Mouse (Mus musculus): ENCODE measurements around the gene 1700001C02Rik. TPM values are rescaled to one million over a fixed set of nuclear protein-coding genes. Genes with fewer than 3 reads are reported as not detected.

Gene 1700001C02Rik
- 0.66 and 1.4 TPM in 2 replicates for polyA plus RNA-seq (2015; fragmentation: Nextera tagmentation; extraction: Ambion mirVana)

DNA sequence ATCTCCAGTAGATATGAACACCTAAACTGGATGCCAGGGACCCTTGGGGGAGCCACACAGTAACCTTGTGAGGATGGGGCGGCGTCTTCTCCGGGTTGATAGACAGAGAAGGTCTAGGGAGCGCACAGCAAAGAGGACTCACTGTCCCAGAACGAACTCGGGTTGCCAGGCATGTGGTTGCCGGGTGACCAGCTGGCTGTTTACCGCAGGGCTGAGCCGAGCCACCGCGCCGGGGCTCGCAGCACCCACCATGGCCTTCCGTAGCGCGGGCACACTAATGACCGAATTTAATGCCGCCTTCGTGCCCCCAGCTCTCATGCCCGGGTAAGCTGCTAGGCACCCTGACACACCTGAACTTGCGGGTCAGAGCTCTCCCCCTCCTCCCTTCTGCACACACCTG is at the start of gene 1700001C02Rik:
1700001C02Rik (plus strand) TSS at position 187 of the 400 bp plus-strand sequence.
- DNase-seq (ENCODE audit: low spot score): no peak

DNA sequence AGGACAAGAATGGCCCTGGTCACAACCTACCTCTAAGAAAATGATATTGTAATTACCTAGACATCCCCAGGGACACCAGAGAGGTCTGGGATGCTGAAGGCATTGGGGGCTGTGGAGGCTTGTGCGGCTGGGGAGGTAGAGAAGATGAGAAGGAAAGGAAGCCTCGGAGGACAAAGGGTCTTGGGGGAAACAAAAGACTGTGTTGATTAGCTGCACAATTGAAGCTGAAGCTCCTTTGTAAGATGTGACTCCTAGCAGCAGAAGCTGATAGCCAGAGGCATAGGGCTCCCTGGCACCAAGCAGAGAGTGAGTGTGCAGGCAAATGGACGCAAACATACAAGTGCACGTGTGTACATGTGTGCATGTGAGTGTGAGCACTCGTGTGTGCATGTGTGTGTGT is 49.2 kb upstream of the 1700001C02Rik start:
- DNase-seq (ENCODE audit: low spot score): no peak

DNA sequence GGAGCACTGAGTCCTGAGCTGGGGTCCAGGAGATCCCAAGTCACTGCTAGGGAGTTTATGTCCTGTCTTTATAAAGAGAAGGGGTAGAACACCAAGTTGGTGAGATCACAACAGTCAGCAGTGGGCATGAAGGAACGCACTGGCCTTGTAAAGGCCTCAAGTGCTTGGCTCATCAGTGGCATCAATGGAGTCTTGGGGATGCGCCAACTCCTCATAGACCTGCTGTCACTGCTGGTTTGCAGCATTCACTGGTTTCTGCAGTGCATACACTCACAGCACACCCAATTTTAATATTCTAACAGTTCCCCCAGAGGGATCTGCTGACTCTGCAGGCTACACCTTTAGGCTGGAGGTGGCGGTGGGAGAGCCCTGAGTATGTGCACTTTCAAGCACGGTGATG is 42.7 kb upstream of the 1700001C02Rik start:
- DNase-seq (ENCODE audit: low spot score): no peak

DNA sequence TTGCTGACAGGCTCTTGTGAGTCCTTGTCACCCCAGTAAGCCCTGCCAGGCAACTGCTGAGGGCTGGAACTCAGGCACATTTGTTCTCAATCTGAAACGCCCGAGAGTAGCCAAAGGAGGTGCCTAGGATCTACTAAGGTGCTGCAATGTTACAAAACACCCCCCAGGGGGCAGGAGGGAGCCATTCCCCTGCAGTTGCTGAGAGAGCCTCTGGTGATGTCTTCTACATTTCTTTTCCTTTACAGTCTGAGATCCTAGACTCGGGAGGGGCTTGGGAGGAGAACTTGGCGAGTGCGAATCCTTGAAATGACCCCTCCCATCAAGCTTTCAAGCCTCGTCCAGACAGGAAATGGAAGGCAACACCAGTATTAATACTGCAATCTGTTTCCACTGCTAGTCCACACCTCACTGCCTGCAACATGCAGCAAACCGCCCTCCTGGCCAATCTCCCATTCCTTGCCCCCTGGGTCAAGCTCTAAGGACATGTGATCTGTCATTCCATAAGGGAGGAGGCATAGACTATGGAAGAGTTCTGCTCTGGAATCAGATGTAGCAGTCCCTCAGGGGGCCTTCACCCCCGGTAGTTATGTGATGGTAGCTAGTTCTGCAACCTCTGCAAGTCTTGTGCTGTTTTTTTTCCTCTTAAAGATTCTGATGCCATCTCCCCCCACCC is 42.1 kb upstream of the 1700001C02Rik start:
- DNase-seq (ENCODE audit: low spot score): peak; percentile 49

DNA sequence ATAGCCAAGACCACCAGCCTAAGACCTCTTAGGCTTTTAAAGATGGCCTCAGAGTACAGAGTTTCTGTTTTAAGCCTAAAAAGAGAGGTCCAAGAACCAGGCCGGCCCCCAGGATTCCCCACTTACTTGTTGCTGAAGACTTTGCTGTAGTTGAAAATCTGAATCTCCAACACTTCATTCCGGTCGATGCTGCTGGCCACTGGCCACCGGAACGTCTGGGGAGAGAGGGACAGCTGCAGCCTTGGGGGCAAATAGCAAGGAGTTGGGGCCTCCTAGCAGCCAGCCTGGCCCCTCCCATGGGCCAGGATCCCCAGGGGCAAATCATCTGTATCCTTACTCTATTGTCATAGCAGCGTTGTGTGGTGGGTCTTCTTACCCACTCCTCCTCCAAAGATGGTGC is 38.4 kb upstream of the 1700001C02Rik start:
- no peak for DNase-seq (ENCODE audit: low spot score)

DNA sequence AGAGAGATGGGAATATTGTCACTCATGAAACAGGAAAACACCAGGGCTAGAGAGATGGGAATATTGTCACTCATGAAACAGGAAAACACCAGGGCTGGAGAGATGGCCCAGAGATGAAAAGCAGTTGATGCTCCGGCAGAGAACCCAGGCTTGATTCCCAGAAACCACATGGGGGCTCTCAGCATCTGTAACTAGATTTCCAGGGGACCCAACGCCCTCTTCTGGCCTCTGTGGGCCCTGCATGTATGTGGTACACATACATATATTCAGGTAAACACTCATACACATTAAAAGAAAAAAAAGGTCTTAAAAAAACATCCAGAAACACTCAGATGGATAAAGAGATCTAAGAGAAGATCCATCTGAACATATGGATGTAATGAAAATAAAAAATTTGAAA is 26.9 kb upstream of the 1700001C02Rik start:
- no peak for DNase-seq (ENCODE audit: low spot score)

DNA sequence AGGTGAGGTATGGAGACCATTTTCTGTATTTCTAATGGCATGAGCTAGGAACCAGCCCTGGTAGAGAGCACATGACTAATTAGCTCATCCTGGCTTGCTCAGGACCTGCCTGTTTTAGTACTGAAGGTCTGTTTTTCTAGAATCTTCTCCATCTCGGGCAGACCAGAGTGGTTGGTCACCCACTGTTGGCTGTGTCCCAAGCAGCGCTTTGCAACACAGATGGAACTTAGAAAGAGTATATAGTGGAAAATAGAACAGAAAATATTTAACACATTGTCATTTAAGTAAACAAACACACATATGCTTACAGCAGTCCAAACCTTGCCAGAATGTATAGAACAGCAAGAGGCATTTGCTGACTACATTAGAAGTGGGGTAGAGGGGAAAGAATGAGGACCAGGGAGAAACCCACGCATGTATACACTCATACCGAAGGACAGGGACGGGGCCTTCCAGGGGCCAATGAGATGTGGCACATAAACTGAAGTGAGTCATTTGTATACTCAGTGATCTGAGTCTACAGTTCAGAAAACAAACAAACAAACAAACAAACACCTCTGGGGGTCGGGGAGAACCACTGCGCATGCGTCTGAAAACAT is 25.4 kb upstream of the 1700001C02Rik start:
- DNase-seq (ENCODE audit: low spot score): no peak

DNA sequence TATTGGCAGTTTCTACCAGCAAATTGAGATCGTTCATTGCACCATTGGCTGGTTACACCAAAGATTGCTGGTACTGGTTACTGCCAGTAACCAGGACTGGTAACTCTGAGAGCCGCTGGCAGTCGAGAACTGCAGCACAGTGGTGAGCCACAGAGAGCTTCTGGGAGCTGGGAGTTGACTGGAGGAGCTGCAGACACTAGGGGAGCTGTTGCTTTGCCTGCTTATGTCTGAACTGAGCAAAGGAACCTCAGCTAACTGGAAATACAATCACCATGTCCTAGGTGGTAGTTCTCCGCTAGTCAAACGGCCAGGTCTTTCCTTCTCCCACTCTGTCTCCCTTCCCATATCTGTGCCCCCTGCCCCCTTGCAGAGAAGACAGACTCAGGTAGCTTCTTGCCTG is 23.7 kb upstream of the 1700001C02Rik start:
- no peak for DNase-seq (ENCODE audit: low spot score)

DNA sequence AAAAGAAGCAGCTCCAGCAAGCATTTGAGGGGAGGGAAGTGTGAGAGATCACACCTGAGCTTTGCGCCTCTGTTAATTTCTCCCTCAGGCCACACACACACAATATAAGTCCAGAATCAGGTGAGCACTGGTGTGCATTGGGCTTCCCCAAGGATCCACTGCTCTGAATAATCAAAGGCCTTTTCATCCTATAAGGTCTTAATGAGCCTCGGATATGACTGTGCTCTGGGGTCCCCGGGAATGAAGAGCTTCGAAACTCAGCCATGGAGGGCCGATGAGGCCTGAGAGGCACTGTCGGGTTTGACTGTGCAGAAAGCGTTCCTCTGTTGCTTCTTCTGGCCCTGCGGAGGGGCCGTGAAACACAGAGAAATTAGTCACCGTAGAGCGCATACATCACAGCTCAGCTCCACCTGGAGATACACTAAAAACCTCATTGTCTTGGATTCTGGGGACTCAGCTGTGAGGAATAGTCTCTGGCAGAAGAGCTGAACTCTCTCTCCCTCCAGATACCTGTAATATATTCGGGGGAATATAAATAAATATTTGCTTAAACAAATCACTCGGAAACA is 21.4 kb upstream of the 1700001C02Rik start:
- no peak for DNase-seq (ENCODE audit: low spot score)

DNA sequence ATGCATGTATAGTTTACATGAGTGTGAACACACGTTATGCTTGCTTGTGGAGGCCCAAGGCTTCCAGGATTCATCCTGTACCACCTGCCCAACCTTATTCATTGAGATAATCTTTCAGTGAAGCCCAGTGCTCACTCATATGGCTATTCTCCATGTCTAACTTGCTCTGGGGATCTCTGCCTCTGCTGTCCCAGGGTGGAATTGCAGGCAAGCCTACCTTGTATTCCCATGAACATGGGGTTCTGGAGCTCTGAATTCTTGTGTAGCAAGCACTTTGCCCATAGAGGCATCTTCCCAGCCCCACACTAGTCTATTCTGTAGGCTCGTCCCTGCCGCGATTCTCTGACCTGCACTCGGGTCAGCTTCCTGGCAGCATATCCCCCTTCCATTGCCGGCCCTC is 9.8 kb upstream of the 1700001C02Rik start:
- DNase-seq (ENCODE audit: low spot score): no peak

DNA sequence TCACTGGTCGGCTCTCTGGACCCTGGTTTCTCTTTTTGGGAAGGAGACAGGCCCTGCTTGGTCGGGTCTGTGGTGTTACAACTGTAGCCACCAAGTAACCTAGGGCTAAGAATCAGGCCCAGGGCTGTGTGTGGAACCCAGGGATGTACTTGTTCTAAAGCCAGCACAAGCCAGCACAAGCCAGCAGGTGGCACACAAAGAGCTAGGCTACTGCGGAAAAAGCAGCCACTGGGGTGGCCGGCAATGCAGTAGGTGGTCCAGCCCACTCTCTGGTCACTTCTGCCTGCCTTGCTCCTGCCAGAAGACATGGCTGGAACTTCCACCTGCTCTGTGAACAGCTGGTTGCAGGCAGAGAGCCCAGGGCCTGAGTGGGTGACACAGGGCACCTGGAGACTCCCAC is 5.7 kb upstream of the 1700001C02Rik start:
- DNase-seq (ENCODE audit: low spot score): no peak

DNA sequence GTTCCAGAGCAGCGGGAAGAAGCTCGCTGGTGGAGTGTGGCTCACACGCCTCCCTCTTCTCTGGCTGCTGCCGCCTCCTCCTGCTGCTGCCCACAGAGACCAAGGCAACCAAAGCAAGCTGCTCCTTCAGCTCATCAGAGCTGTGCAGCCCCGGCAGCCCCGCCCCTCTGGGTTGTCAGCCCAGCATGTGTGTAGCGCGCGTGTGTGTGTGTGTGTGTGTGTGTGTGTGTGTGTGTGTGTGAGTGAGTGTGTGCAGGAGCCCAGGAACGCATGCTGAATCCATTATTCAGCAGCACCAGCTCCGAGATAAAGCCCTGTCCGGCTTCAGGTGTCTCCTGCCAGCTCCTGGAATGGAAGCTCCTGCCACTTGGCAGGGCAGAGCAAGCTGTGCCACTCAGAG is 4.0 kb upstream of the 1700001C02Rik start, which contains the start of gene Otof:
Otof (minus strand) TSS at position 112 of the 400 bp plus-strand sequence.
- no peak for DNase-seq (ENCODE audit: low spot score)

DNA sequence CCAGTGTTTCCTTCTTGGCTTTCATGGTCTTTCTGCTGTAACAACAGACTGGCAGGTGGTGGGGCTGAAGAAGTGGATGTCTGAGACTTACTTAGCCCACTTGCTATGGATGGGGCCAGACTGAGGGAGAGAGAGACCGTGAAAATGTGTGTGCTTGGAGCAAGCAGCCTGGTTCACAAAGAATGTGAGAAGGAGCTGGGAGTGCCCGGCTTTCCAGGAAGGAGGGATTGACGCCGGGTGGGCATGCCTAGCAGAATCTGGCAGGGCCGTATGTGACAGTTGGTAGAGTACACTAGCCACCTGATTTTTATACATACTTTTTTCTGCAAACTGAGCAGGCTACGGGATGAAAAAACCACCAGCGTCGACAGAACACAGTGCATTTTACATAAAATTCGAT is 468 bp downstream of the 1700001C02Rik start:
- no peak for DNase-seq (ENCODE audit: low spot score)

DNA sequence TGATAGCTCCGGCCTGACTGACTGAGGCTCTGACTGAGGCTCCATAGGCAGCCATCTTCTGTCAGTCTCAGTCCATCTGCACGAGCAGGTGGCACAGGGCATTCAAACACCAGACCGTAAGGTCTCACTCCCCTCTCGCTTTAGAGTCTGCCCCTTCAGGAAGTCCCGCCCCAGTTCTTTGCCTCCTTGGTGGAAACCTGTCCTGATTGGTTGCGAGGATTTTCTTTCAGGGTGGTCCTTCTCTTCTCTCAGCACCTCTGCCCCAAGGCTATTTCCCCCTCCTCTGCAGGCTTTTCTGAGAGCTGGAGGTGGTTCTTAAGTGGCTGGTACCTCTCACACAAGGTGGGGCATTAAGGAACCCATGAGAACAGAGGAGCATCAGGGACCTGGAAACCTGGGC is 4.6 kb downstream of the 1700001C02Rik start:
- no peak for DNase-seq (ENCODE audit: low spot score)

DNA sequence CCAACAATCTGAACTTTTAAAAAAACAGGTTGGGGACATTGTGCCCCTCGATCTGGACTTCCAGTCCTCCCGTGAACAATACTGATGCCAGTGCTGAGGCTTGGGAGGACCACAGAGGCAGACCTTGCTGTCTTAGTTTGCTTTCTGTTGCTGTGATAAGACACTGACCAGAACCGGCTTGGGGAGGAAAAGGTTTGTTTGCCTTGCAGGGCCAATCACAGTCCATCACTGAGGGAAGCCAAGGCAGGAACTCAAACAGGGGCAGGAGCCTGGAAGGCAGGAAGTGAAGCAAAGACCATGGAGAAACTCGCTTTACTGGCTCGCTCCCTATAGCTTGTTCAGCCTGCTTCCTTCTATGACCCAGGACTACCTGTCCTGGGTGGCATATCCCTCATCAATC is 6.3 kb downstream of the 1700001C02Rik start:
- DNase-seq (ENCODE audit: low spot score): no peak

DNA sequence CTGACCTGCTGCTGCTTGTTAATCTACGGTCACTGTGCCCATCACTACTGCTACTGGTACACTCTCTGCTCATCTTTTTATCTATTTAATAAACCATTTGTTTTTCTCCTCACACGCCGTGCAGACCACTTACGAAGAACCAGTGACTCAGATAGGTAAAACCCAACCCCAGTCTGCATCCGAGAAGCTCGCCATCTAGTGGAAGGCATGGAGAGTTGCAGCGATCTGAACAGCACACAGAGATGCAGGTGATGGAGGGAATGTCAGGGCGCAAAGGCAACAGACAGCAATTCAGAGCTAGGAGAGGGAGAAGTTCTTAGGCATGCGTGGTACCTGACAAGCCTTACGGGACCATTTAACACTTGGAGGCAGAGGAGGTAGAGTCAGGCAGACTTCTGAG is 10.7 kb downstream of the 1700001C02Rik start:
- DNase-seq (ENCODE audit: low spot score): peak; percentile 47

DNA sequence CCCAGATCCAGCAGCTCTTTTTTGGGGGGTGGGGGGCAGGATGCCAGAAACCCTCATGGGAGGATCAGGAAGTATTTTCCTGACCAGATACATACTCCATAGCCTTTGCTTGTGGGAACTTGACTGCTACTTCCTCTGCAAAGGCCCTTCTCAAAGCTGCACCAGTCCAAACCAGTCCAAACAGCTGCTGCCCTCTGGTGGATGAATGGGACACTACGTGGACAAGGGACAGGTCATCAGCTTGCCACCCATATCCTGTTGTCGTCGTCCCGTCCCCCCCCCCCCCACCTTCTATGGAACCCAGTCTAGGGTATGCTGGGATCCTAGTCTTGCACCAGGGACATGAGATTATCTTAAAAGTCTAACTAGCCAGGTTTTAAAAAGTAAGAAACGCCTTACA is 16.5 kb downstream of the 1700001C02Rik start:
- DNase-seq (ENCODE audit: low spot score): peak; percentile 68

DNA sequence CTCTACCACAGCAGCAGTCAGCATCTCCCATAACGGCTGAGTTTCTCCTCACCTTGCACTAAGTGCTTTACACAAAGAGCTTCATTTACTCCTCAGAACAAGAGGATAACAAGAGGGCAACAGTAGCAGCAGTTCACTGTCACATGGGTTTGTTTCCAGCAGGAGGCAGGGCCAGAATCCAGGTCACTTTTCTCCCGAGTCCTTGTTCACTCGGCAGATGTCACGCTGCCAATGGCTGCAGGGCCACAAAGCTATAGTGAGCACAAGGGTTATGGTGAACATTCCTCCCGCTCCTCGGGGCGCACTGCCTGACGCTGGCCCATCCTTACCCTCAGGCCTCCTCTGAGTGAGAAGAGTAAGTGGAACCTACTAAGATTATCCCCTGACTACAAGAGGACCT is 17.7 kb downstream of the 1700001C02Rik start:
- DNase-seq (ENCODE audit: low spot score): no peak

DNA sequence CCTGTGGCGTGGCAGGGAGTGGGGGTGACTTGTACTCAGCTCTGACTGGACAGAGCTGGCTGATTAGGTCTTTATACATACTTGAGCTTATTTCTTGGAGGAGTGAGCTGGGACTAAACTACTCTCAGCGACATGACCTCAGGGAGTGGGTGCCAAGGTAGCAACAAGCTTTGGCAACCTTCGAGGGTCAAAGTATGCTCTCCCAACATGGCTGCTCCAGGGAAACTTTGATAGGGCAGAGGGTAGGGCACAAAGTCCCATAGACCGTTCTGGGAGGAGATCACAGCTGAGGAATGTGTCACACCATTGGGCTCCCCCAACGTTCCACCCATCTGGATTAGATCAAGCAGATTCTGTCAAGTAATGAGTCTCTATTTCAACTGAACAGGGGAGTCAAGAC is 18.7 kb downstream of the 1700001C02Rik start:
- no peak for DNase-seq (ENCODE audit: low spot score)

DNA sequence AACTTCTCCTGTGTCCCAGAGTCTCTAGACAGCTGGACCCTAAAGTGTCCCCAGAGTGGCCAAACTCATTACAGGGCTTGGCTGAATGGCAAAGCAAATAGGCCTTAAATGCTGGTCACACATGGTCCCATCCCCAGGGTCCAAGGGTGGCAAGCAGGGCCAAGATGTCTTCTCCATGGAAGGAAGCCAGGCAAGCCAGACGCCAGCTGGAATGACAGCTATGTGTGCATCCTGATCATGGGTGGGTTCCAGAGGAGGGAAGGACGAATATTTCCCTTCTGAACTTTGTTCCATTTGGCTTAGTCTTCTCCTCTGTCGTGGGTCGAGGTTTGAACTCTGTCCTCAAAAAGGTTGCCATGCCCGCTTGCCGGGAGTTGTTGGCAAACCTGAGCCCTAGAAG is 19.3 kb downstream of the 1700001C02Rik start:
- no peak for DNase-seq (ENCODE audit: low spot score)

DNA sequence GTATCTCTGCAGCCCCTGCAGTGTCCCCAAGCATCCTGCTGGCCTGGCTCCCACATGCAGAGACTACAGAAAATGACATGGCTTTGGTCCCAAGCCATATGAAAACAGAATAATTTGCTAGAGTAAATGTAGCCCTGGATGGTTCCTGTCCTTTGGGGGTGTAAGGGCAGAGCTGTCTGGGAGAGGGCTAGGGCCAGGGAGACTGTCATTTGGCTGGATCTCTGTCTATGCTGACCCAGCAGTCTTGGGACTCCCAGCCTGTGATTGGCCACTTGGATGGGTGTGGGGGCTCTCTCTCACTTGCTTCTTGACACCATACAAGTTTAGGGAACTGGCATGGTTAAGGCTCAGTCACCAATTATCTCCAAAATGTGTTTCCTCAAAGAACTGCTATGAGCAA is 24.4 kb downstream of the 1700001C02Rik start:
- no peak for DNase-seq (ENCODE audit: low spot score)

DNA sequence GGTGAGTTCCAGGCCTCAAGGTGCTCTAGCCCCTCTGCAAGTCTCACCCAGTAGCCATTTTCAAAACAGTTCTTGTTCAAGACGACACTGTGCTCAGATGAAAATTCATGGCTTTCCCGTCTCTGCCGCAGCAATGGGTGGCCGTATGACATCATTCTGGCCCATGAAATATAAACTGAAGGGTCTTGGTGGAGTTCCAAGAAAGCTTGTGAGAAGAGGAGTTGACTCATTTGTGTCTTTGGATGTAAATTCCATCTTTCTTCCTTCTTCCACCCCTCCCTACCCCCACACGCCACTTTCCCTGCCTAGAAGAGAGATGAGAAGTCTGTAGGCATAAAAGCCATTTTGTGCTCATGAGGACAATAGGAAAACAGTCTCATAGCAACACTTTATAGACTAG is 25.0 kb downstream of the 1700001C02Rik start:
- no peak for DNase-seq (ENCODE audit: low spot score)

DNA sequence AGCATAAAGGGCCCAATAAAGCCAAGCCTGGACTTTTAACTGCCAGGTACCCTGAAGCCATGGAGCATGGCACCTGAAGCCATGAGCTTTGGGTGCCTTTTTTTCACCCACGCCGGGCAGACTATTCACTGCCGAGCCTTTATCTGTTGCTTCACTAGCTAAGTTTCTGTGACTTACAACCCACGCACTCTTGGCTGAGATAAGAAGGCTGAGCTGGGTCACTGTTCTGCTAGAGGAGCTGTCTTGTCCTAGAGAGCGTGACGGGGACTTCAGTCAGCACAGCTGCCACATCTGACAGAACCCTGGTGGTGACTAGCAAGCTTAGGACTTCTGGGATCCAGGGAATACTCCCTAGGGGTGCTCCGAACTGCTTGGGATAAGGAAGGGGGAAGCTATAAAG is 27.9 kb downstream of the 1700001C02Rik start:
- DNase-seq (ENCODE audit: low spot score): no peak
